Mouse (Mus musculus) CH12.LX (cell line): ENCODE results near the gene Man1b1. TPM values are rescaled to one million over a fixed set of nuclear protein-coding genes. Genes with fewer than 3 reads are reported as not detected.
A peak's percentile ranks its signal among the peaks of the same experiment; 100 is the strongest.

Experiments used
- DNase-seq: peaks from one replicate; pipeline ENCODE4 v3.0.0-alpha.2; 2013; ENCODE audit errors: extremely low read depth
- H3K27ac ChIP-seq: 2 replicates; pipeline ENCODE4 v1.5.1; 2012; ENCODE audit warnings: low read depth, mild to moderate bottlenecking, control low read depth, moderate library complexity; ENCODE audit not compliant: insufficient read depth
- H3K27me3 ChIP-seq: replicated peaks from 2 replicates; pipeline ENCODE3; 2012; ENCODE audit warnings: inconsistent platforms
- H3K36me3 ChIP-seq, 2 experiments: replicated peaks in 1 of 2; 2 replicates each; pipeline versions ENCODE3 to v1.6.1; 2012; ENCODE audit warnings: inconsistent platforms in 1 of 2, low read length in 1 of 2, mild to moderate bottlenecking in 1 of 2, mixed read lengths in 1 of 2, moderate library complexity in 1 of 2; ENCODE audit not compliant: control insufficient read depth in 1 of 2, insufficient read depth in 1 of 2
- H3K4me1 ChIP-seq, 2 experiments: 2 replicates each; pipeline ENCODE4 v1.6.1; 2012; ENCODE audit warnings: inconsistent platforms in 1 of 2, moderate library complexity in 1 of 2; ENCODE audit not compliant: insufficient read depth in 2 of 2, control insufficient read depth in 1 of 2
- H3K4me2 ChIP-seq: 2 replicates; pipeline ENCODE4 v1.6.1; 2012; ENCODE audit warnings: low read depth, mild to moderate bottlenecking, control low read depth; ENCODE audit not compliant: poor library complexity, insufficient read depth, severe bottlenecking
- H3K4me3 ChIP-seq, 3 experiments: fragments of 150-350 bp in 1 of 3; sonication (generic) in 1 of 3; replicated peaks in 1 of 3; 2 replicates each; pipeline versions ENCODE3 to v1.5.1; 2011 to 2012; ENCODE audit warnings: low read depth in 2 of 3, low read length in 2 of 3, mild to moderate bottlenecking in 2 of 3, moderate library complexity in 2 of 3, control low read depth in 1 of 3, improper control_type of control experiment in 1 of 3, inconsistent platforms in 1 of 3, mixed read lengths in 1 of 3; ENCODE audit not compliant: poor library complexity in 1 of 3
- H3K79me2 ChIP-seq: replicated peaks from 2 replicates; pipeline ENCODE4 v1.6.1; 2012; ENCODE audit warnings: mild to moderate bottlenecking, moderate library complexity; ENCODE audit not compliant: control insufficient read depth, poor library complexity, insufficient read depth, severe bottlenecking; ENCODE audit errors: extremely low read depth
- H3K9ac ChIP-seq: 2 replicates; pipeline ENCODE4 v1.6.1; 2012; ENCODE audit warnings: low read depth, mild to moderate bottlenecking, control low read depth, moderate library complexity; ENCODE audit not compliant: insufficient read depth
- H3K9me3 ChIP-seq: replicated peaks from 2 replicates; pipeline ENCODE3; 2012; ENCODE audit warnings: low read length, inconsistent platforms, mixed read lengths
- BHLHE40 ChIP-seq: IDR thresholded peaks from 2 replicates; pipeline ENCODE4 v1.6.1; 2011; ENCODE audit warnings: mild to moderate bottlenecking, low read depth, low read length, improper control_type of control experiment
- CHD2 ChIP-seq: IDR thresholded peaks from 2 replicates; pipeline ENCODE4 v1.6.1; 2011; ENCODE audit warnings: low read length, improper control_type of control experiment
- ELF1 ChIP-seq: IDR thresholded peaks from 2 replicates; pipeline ENCODE4 v1.6.1; 2014; ENCODE audit warnings: low read depth, mild to moderate bottlenecking, inconsistent platforms, low read length, improper control_type of control experiment
- EP300 ChIP-seq: IDR thresholded peaks from 2 replicates; pipeline ENCODE4 v1.6.1; 2011; ENCODE audit warnings: low read length, improper control_type of control experiment
- ETS1 ChIP-seq: conservative IDR thresholded peaks from 2 replicates; pipeline ENCODE4 v1.6.1; 2012; ENCODE audit warnings: low read depth, mild to moderate bottlenecking, inconsistent platforms, low read length, improper control_type of control experiment, moderate library complexity
- GABPA ChIP-seq: IDR thresholded peaks from 2 replicates; pipeline ENCODE4 v1.6.1; 2012; ENCODE audit warnings: low read depth, low read length, improper control_type of control experiment, inconsistent platforms; ENCODE audit not compliant: insufficient replicate concordance
- HCFC1 ChIP-seq: IDR thresholded peaks from 2 replicates; pipeline ENCODE4 v1.6.1; 2012; ENCODE audit warnings: low read depth, mild to moderate bottlenecking, inconsistent platforms, low read length, improper control_type of control experiment
- IRF4 ChIP-seq: IDR thresholded peaks from 2 replicates; pipeline ENCODE4 v1.6.1; 2014; ENCODE audit warnings: low read depth, mild to moderate bottlenecking, inconsistent platforms, low read length, improper control_type of control experiment
- JUN ChIP-seq: IDR thresholded peaks from 2 replicates; pipeline ENCODE4 v1.6.1; 2011; ENCODE audit warnings: low read depth, mild to moderate bottlenecking, low read length, improper control_type of control experiment, moderate library complexity; ENCODE audit not compliant: insufficient read depth
- JUND ChIP-seq: conservative IDR thresholded peaks from 2 replicates; pipeline ENCODE4 v1.6.1; 2011; ENCODE audit warnings: low read depth, low read length, improper control_type of control experiment
- MAZ ChIP-seq: IDR thresholded peaks from 2 replicates; pipeline ENCODE4 v1.6.1; 2012; ENCODE audit warnings: low read depth, mild to moderate bottlenecking, inconsistent platforms, low read length, improper control_type of control experiment, moderate library complexity
- MYC ChIP-seq: IDR thresholded peaks from 2 replicates; pipeline ENCODE4 v1.6.1; 2011; ENCODE audit warnings: low read depth, mild to moderate bottlenecking, improper control_type of control experiment, low read length
- NRF1 ChIP-seq: IDR thresholded peaks from 2 replicates; pipeline ENCODE4 v1.6.1; 2014; ENCODE audit warnings: low read depth, mild to moderate bottlenecking, inconsistent platforms, low read length, improper control_type of control experiment, moderate library complexity
- RAD21 ChIP-seq: IDR thresholded peaks from 2 replicates; pipeline ENCODE4 v1.6.1; 2011; ENCODE audit warnings: low read depth, mild to moderate bottlenecking, low read length, improper control_type of control experiment, moderate library complexity
- TBP ChIP-seq: conservative IDR thresholded peaks from 2 replicates; pipeline ENCODE4 v1.6.1; 2011; ENCODE audit warnings: low read depth, low read length, improper control_type of control experiment
- USF2 ChIP-seq: conservative IDR thresholded peaks from 2 replicates; pipeline ENCODE4 v1.6.1; 2011; ENCODE audit warnings: low read depth, low read length, improper control_type of control experiment
- ZKSCAN1 ChIP-seq: IDR thresholded peaks from 2 replicates; pipeline ENCODE4 v1.6.1; 2012; ENCODE audit warnings: low read depth, inconsistent platforms, low read length, improper control_type of control experiment, borderline replicate concordance
- ZMIZ1 ChIP-seq: IDR thresholded peaks from 2 replicates; pipeline ENCODE4 v1.6.1; 2012; ENCODE audit warnings: low read depth, mild to moderate bottlenecking, inconsistent platforms, low read length, improper control_type of control experiment
- dilution Hi-C: fragments of 300-500 bp; cut with MboI; formaldehyde crosslinking; loops from 2 replicates; pipeline ENCODE4 v1.14.3; 2020; ENCODE audit warnings: low sequenced_read_pairs; ENCODE audit not compliant: extremely low pct_unique_long_range_greater_than_20kb, extremely low pct_ligation_motif_present
- in situ Hi-C: fragments of 300-500 bp; cut with MboI; formaldehyde crosslinking; loops from 3 replicates; pipeline ENCODE4 v1.14.3; 2019; ENCODE audit warnings: low sequenced_read_pairs, low pct_ligation_motif_present, low pct_unique_long_range_greater_than_20kb, mixed read lengths
- polyA plus RNA-seq: library from polyadenylated mRNA; unstranded; fragments of >175 nt; gene quantifications from 2 replicates; pipeline ENCODE4 v1.2.1, GENCODE M21; 2012; ENCODE audit warnings: low read depth; ENCODE audit not compliant: insufficient read length
- total RNA-seq, 2 experiments: library from RNA; depleted of rRNA; stranded (reverse); fragments of 300-350 nt in 1 of 2; fragments of >200 nt in 1 of 2; gene quantifications; 2 replicates each; pipeline ENCODE4 v1.2.3; 2012 to 2014

The Man1b1 gene
- total and polyA plus RNA-seq, 3 experiments, result 39.3 to 68.8 (median 45.7) TPM

DNA sequence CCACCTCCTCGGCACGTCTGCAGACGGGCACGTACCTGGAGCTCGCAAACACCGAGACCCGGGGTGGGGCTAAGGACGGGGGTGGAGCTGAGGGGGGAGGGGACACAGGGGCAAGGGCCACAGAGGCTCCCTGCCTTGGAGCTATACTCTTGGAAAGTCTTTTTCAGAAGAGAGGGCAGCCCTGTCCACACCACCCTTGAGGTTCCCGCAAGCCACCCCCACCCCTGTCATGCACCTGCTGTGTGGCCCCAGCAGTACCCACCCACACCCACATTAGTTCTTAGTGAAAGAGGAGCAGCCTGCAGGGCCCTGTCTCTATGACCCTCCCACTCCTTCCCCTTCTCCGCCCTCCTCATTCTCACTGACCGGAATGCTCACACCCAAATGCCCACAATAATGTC, 20.6 kb upstream of the Man1b1 start:
- H3K27ac ChIP-seq, result no peak overlapping the region
- TF ChIP-seq ZKSCAN1 (no peak), BHLHE40 (no peak), GABPA (no peak), ZMIZ1 (no peak), TBP (no peak), ETS1 (no peak), RAD21 (no peak), EP300 (no peak), JUN (no peak), NRF1 (no peak), MAZ (no peak), CHD2 (no peak), IRF4 (no peak), MYC (no peak), ELF1 (no peak), HCFC1 (no peak), JUND (no peak), USF2 (no peak)
- dilution Hi-C loops (no loop called here), in situ Hi-C loops (no loop called here)
- peak overlapping the region; percentile 54 for H3K4me2 ChIP-seq
- H3K9me3 ChIP-seq, result no peaks in the 10 kb centered on the region
- H3K27me3 ChIP-seq, result peaks cover 93% of the 10 kb centered on the region
- H3K4me1 ChIP-seq, result peaks cover 0 to 5% of the 10 kb centered on the region in 2 experiments; a peak in 1 of 4 replicates
- no peak for DNase-seq
- H3K4me3 ChIP-seq, result no peak overlapping the region
- no peaks in the 10 kb centered on the region for H3K79me2 ChIP-seq
- no peaks in the 10 kb centered on the region for H3K36me3 ChIP-seq
- no peak overlapping the region for H3K9ac ChIP-seq

DNA sequence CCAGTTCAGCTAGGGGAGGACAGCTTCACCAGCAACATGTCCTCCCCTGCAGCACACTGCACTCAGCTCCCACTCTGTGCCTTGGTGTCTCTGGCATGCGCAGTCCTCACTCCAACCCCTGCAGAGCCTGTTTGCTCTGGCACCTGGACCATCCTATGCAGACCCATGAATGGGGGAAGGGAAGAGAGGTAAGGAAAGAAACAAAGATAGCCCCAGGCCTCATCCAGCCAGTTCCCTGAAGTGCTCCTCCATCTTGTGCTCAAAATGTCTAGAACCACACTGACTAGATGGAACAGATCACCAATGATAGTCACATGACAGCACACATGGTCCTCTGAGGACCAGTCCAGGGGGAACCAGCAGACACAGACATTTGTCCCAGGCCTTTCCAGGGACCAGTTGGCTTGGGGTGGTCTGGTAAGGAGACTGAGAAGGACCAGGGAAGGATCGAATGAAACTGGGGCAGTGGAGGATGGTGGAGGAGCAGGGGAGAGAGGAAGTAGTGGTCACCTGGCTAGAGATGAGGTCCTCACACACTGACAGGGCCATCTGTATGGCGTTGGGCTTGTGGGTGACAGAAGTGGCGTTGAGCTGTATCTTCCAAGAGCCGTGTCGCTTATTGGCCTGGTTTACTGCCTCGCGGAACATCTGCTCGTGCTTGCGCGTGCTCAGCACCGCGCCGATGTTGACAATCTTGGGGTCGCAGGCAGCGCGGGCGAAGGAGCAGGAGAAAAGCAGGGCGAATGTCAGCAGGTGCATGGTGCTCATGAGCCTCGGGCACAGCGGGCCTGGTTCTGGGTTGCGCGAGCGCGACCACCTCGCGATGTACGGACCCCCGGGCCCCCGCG, 13.8 kb upstream of the Man1b1 start:
- no peak overlapping the region for H3K9ac ChIP-seq

More for the DNA sequence above, 13.8 kb upstream of the Man1b1 start:
- no peaks in the 10 kb centered on the region for H3K79me2 ChIP-seq
- no peaks in the 10 kb centered on the region for H3K36me3 ChIP-seq
- DNase-seq, result no peak
- TF ChIP-seq ZMIZ1 (no peak), JUN (no peak)
- in situ Hi-C loops (no loop called here), dilution Hi-C loops (no loop called here)
- H3K4me3 ChIP-seq, result no peak overlapping the region
- no peak overlapping the region for H3K27ac ChIP-seq
- H3K27me3 ChIP-seq, result peaks cover 67% of the 10 kb centered on the region
- no peak overlapping the region for H3K4me2 ChIP-seq
- peaks cover 4 to 5% of the 10 kb centered on the region in 2 experiments; a peak in 3 of 4 replicates for H3K4me1 ChIP-seq
- H3K9me3 ChIP-seq, result peaks cover 5% of the 10 kb centered on the region
